Mouse (Mus musculus): ENCODE data around the gene Ccdc13.

The Ccdc13 gene

GRCm38 (mm10) chr9:121760271-121761090 is 78.8 kb downstream of the Ccdc13 start:
- DNase-seq (ENCODE audit: low spot score in 2 of 2): peak; percentile 17 to 69

DNA sequence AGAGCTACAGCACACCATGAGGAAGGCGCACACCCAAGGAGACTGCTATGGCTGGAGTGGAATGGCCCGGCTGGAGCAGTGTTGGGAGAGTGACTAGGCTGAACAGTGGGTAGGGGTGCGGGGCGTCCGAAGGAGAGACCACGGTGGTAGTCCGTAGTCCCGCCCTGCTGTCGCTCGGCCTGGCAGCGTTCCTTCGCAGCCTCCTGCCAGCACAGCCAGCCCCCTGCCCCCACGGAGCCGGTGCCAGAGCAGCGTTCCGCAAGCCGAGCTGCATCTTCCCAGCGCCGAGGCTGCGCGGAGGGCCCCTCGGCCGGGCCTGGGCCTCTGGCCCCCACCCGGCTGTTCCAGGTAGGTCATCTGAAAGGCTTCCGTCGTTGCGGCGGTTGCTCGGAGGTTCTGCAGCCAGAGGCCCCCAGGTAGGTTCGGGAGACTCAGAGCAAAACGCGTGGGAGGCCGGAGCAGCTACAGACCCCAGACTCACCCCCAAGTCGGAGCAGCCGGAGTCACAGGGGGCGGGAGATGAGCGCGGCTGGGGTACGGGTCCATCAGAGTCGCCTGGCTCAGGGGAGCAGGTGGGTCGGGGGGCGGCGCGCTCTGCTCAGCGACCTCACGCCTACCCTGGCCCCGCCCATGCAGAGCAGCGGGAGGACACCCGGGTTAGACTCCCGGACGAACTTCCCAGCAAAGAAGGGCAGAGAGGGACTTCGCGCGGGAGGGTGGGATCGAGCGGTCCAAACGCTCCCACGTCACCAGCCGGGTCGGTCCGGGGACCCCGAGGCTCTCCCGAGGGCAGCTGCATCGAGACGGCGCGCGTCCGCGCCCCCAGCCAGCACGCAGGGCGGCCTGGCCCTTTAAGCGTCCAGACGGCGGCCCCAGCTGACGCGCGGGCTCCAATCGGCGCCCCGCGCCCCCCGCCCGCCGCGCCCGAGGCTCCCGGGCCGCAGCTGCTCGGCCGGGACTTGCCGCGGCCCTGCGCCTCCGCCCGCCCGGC is 79.9 kb downstream of the Ccdc13 start, which contains the start of gene Zfp651:
Gene Zfp651 (plus strand): TSS at position 240 of the 991 bp plus-strand sequence.
- DNase-seq (ENCODE audit: low spot score in 2 of 2): peak in 1 of 2 experiments; percentile 68

DNA sequence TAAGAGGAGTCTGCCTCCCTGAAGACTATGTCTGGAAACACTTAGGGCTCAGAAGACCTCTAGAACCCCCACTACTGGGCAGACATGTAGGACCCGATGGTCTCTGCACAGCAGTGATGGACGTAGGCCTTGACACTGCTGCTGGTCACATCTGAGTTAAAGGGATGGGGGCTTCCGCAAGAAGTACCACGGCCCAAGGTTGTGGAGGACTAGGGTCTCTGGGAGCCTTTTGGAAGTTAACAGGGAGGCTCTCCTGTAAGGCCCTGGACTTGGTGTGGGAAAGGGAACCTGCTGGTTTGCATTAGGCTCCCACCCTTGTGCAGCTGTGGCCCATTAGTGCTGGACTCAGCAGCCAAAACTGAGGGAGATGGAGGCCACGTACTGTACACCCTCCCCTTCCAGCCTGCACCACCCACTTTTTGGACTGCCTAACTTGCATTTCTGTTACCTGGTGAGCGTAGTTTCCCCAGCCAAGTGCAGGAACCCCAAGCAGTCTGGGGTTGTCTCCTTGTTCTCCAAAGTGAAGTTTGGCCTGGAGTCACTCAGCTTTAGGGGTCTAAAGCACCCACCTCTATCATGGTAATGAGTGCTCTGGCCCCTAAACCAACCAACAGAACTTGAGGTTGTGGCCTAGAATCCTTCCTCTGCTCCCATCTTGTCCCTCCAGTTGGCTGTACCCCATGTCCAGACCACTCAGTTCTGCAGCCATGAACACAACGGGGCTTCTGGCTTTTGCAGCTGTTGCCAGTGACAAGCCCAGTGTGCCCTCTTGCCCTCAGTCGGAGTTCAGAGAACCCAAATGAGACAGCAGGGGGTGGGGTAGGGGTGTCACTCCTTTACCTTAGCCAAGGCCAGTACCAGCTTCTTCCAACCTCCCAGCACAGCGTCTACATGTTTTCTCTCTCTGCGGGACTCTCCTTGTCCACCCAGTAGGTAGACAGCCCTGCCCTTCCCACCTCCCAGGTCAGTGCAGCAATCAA is 81.1 kb downstream of the Ccdc13 start:
- DNase-seq (ENCODE audit: low spot score in 2 of 2): peak in 1 of 2 experiments; percentile 60

DNA sequence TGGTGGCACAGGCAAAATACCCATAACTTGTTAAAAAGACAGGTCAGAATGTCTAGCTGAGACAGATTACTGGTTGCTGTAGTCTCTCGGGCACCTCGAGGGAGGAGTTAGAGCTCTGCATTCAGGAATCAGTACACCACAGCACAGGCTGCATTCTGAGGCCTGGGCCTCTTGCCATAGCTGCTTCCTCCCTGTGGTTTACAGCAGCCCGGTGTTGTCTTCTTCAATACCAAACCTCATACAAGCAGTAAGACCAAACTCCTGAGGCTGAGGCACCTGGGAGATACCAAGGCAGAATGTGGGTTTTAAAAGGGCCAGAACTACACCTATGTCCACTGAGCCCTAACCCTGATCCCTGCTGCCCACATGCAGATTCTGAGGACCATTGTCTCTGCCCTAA is 81.8 kb downstream of the Ccdc13 start:
- peak in 1 of 2 experiments; percentile 58 for DNase-seq (ENCODE audit: low spot score in 2 of 2)

DNA sequence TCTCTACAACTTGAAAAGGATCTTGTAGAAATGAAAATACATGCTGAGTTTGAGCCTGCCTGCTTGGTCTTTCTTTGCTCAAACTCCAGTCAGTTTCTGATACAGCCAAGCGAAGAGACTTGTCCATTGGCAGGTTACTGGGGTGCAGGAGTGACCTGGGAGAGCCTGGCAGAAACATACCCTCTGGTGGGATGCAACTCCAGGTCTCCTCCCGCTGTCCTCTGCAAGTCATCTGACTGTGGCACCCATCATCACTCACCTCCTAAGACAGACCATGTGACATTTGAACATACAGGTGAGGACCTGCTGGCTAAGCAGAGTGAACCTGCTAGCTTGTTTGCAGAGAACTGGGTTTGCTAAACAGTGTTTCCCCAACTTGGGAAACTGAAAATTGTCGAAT is 82.5 kb downstream of the Ccdc13 start:
- DNase-seq (ENCODE audit: low spot score in 2 of 2): no peak

- no peak for DNase-seq (ENCODE audit: low spot score in 2 of 2)
These were observed 84.6 kb downstream of the Ccdc13 start for GRCm38 (mm10) chr9:121754624-121755023.

DNA sequence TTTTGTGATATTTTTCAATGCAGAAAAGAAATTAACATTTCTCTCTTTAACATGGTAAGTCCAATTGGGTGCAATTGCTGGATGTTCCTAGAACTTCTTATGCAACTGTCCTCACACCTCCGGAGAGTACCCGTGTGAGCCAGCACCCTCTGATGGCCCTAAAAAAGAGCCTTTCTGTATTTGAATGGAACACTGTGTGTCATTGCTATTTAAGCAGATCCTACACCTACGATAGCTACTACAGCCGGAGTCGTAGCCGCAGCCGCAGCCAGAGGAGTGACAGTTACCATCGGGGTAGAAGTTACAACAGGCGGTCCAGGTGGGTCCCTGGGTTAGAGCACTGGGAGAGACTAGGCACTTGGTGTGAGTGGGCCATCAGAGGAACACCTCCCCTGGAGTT is 86.5 kb downstream of the Ccdc13 start:
- DNase-seq (ENCODE audit: low spot score in 2 of 2): no peak

Measured in spleen, postnatal 4 days (tissue).